Mouse (Mus musculus) mesoderm, embryonic 11.5 days (tissue): Measurements from ENCODE around the gene Tha1.

Source experiments
- DNase-seq: peaks from one replicate; pipeline ENCODE4 v3.0.0-alpha.2; 2012; ENCODE audit warnings: low read depth, low spot score

The Tha1 gene

GRCm38 (mm10) chr11:117872861-117873608 is at the start of gene Tha1:
Gene Tha1 (minus strand): TSS chr11:117873481.
- DNase-seq: peak; percentile 84

- DNase-seq: peak; percentile 37
Observed at GRCm38 (mm10) chr11:117919211-117919610, 45.9 kb upstream of the Tha1 start.

GRCm38 (mm10) chr11:117918541-117918940 is 45.3 kb upstream of the Tha1 start:
- no peak for DNase-seq

- DNase-seq: no peak
Observed at GRCm38 (mm10) chr11:117915837-117916236, 42.6 kb upstream of the Tha1 start.

- no peak for DNase-seq
Observed at GRCm38 (mm10) chr11:117915341-117915740, 42.1 kb upstream of the Tha1 start.

GRCm38 (mm10) chr11:117914531-117914930 is 41.2 kb upstream of the Tha1 start:
- DNase-seq: no peak

GRCm38 (mm10) chr11:117912684-117913352 is 39.5 kb upstream of the Tha1 start:
- DNase-seq: peak; percentile 78

- DNase-seq: no peak
Observed at GRCm38 (mm10) chr11:117909337-117909736, 36.1 kb upstream of the Tha1 start.

- no peak for DNase-seq
Observed at GRCm38 (mm10) chr11:117904442-117904841, 31.2 kb upstream of the Tha1 start.

- DNase-seq: no peak
Observed at GRCm38 (mm10) chr11:117902282-117902681, 29.0 kb upstream of the Tha1 start.

- DNase-seq: no peak
Observed at GRCm38 (mm10) chr11:117896533-117896932, 23.3 kb upstream of the Tha1 start.

GRCm38 (mm10) chr11:117894676-117895075 is 21.4 kb upstream of the Tha1 start:
- no peak for DNase-seq

- no peak for DNase-seq
Observed at GRCm38 (mm10) chr11:117892199-117892598, 18.9 kb upstream of the Tha1 start.

- DNase-seq: no peak
Observed at GRCm38 (mm10) chr11:117891581-117892175, 18.4 kb upstream of the Tha1 start.

GRCm38 (mm10) chr11:117890519-117891282 is 17.4 kb upstream of the Tha1 start:
- no peak for DNase-seq

GRCm38 (mm10) chr11:117889887-117890340 is 16.6 kb upstream of the Tha1 start:
- DNase-seq: no peak

- no peak for DNase-seq
Observed at GRCm38 (mm10) chr11:117888853-117889822, 15.9 kb upstream of the Tha1 start.

GRCm38 (mm10) chr11:117888168-117888852 is 15.0 kb upstream of the Tha1 start:
- no peak for DNase-seq

GRCm38 (mm10) chr11:117886000-117886399 is 12.7 kb upstream of the Tha1 start:
- no peak for DNase-seq

- DNase-seq: no peak
Observed at GRCm38 (mm10) chr11:117882208-117882607, 8.9 kb upstream of the Tha1 start.
